Mouse (Mus musculus) liver, adult 2 months (tissue): ENCODE measurements at regions not wholly inside any gene's neighbourhood (a gene's known extent, or its start where the extent isn't known, plus 50 kb on each side); places are given as distances from the start of the nearest gene placed in this dataset.

ENCODE experiments used
- DNase-seq: peaks from one replicate; pipeline ENCODE4 v3.0.0-alpha.2; 2011; ENCODE audit warnings: low read depth, low spot score; ENCODE audit errors: extremely low read depth
- H3K27ac ChIP-seq: fragments of 200-500 bp; replicated peaks from 2 replicates; pipeline ENCODE4 v1.5.1; 2012; ENCODE audit warnings: low read depth, mild to moderate bottlenecking, control low read depth, inconsistent platforms, low read length; ENCODE audit not compliant: insufficient read depth
- H3K27me3 ChIP-seq: fragments of 200-500 bp; 2 replicates; pipeline ENCODE4 v1.6.1; 2012; ENCODE audit warnings: mild to moderate bottlenecking, moderate library complexity, low read length, inconsistent platforms; ENCODE audit not compliant: control insufficient read depth, insufficient read depth
- H3K36me3 ChIP-seq: fragments of 200-500 bp; 2 replicates; pipeline ENCODE4 v1.6.1; 2012; ENCODE audit warnings: low read length, inconsistent platforms; ENCODE audit not compliant: control insufficient read depth, insufficient read depth
- H3K4me1 ChIP-seq: fragments of 200-500 bp; 2 replicates; pipeline ENCODE4 v1.6.1; 2011; ENCODE audit warnings: low read length; ENCODE audit not compliant: control insufficient read depth, insufficient read depth
- H3K4me3 ChIP-seq: fragments of 200-500 bp; 2 replicates; pipeline ENCODE4 v1.5.1; 2011; ENCODE audit warnings: low read depth, mild to moderate bottlenecking, control low read depth, low read length, moderate library complexity; ENCODE audit not compliant: insufficient read depth
- H3K79me2 ChIP-seq: fragments of 200-500 bp; 2 replicates; pipeline ENCODE4 v1.6.1; 2012; ENCODE audit warnings: inconsistent platforms, mild to moderate bottlenecking, low read length, moderate library complexity; ENCODE audit not compliant: control insufficient read depth, insufficient read depth
- H3K9ac ChIP-seq: fragments of 200-500 bp; 2 replicates; pipeline ENCODE4 v1.6.1; 2012; ENCODE audit warnings: low read depth, mild to moderate bottlenecking, control low read depth, inconsistent platforms, low read length
- CTCF ChIP-seq: fragments of 200-500 bp; IDR thresholded peaks from 2 replicates; pipeline ENCODE4 v1.5.1; 2011; ENCODE audit warnings: low read depth, low read length, control low read depth
- POLR2A ChIP-seq: fragments of 200-500 bp; IDR thresholded peaks from 2 replicates; pipeline ENCODE4 v1.6.1; 2011; ENCODE audit warnings: low read length, control low read depth; ENCODE audit not compliant: insufficient read depth; ENCODE audit errors: extremely low read depth
- WGBS: fragments of 180-500 bp; shearing (Covaris S2); methylation state at CpG from one replicate; pipeline ENCODE4 v1.1.7; 2018; 5-methylcytosine and 5-hydroxymethylcytosine counted together

DNA sequence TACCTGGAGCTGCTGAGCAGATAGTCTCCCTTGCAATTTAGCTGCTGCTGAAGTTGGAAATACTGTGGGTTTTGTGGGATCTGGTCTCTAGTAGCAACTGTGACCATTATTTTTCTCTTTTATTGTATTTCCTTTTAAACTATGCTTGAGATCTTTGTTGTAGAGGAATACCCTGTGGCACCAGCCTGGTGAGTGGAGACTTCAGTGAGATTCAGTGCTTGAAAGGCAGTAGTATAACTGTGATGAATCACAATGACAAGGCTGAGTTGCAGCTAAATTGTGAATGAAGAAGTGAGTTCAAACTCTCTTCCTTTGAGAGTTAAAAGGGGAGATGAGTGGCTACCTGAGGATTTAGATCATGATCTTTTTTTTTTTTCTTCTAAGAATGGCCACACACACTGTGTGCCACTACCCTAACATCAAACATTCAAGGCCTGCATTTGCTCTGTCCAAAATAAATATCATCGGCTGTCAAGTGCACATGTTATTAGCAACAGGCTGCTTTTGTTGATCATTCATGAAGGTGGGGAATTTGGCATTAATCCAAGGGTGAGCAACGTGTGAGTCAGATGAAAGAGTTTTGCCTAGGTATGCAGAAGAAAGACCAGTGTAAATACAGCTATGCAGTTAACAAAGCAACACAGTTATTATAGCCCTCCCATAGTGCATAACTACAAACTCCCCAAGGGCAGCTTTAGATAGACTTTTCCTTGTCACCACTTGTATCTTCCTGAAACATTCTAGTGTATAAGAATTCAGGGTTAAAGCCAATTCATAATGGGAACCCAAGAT, 1395.2 kb upstream of the Zeb2 start:
- no peaks in the 10 kb centered on the region for H3K79me2 ChIP-seq
- no peaks in the 10 kb centered on the region for H3K36me3 ChIP-seq
- no peak overlapping the region for H3K4me3 ChIP-seq
- no peak for DNase-seq
- no peak overlapping the region for H3K9ac ChIP-seq
- H3K27me3 ChIP-seq, result no peaks in the 10 kb centered on the region
- H3K27ac ChIP-seq, result no peak overlapping the region
- WGBS, result 41% methylated on average over 2 of the region's 2 CpGs
- TF ChIP-seq POLR2A, result no peak
- TF ChIP-seq CTCF, result no peak
- H3K4me1 ChIP-seq, result no peaks in the 10 kb centered on the region

DNA sequence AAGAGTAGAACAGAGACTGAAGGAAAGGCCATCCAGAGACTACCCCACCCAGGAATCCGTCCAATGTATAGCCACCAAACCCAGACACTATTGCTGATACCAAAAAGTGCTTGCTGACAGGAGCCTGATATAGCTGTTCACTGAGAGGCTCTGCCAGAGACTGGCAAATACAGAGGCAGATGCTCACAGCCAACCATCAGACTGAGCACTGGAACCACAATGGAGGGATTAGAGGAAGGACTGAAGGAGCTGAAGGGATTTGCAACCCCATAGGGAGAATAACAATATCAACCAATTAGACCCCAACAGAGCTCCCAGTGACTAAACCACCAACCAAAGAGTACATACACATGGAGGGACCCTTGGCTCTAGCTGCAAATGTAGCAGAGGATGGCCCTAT, 1389.8 kb upstream of the Zeb2 start:
- TF ChIP-seq CTCF (no peak), POLR2A (no peak)
- Histone ChIP-seq H3K36me3 (no peaks in the 10 kb centered on the region), H3K4me1 (no peaks in the 10 kb centered on the region), H3K27me3 (no peaks in the 10 kb centered on the region), H3K9ac (no peak overlapping the region), H3K27ac (no peak overlapping the region), H3K4me3 (no peak overlapping the region), H3K79me2 (no peaks in the 10 kb centered on the region)
- 60% methylated on average over 1 of the region's 1 CpGs for WGBS
- no peak for DNase-seq

DNA sequence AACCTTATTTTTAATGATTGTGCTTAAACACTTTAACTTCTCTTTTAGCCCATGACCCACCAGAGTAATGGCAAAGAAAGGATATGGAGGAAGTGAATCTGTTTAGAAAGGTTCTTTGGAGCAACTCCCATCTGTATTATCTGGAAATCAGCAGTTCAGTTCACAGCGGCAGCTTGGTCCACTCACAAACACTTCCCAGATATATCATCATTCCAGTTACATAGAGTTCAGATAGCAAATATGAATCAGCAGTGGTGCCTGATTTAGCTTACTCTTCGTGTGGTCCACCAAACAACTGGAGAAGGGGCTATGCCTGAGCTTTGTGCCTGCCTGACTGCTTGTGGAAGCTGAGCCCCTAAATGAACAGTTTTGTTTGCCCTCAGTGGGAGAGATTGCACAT, 1385.9 kb upstream of the Zeb2 start:
- no peaks in the 10 kb centered on the region for H3K36me3 ChIP-seq
- H3K9ac ChIP-seq, result no peak overlapping the region
- H3K79me2 ChIP-seq, result no peaks in the 10 kb centered on the region
- H3K27me3 ChIP-seq, result no peaks in the 10 kb centered on the region
- no peak overlapping the region for H3K4me3 ChIP-seq
- WGBS, result 71% methylated on average over 2 of the region's 2 CpGs
- TF ChIP-seq CTCF, result no peak
- no peak for TF ChIP-seq POLR2A
- no peaks in the 10 kb centered on the region for H3K4me1 ChIP-seq
- no peak for DNase-seq
- no peak overlapping the region for H3K27ac ChIP-seq

DNA sequence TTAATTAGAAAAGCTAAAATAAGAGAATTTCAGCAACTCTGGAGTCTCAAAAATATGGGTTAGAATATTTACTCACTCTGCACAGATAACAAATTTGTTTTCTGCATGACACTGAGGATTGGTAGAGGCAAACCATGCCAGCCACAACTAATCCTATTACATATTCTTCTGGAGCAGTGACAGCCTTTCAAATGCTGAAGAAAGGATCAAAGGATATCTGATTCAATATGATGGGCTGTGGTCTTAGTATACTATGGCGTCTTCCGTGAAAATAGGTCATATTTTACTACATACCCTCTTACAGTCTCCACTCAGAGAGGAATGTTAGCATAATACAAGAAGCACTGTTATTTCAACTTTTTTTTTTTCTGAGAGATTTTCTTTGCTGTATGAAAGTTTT, 1375.1 kb upstream of the Zeb2 start:
- Histone ChIP-seq H3K27ac (no peak overlapping the region), H3K4me1 (no peaks in the 10 kb centered on the region), H3K36me3 (no peaks in the 10 kb centered on the region), H3K9ac (no peak overlapping the region), H3K4me3 (no peak overlapping the region), H3K79me2 (no peaks in the 10 kb centered on the region), H3K27me3 (no peaks in the 10 kb centered on the region)
- WGBS, result 82% methylated on average over 2 of the region's 2 CpGs
- no peak for DNase-seq
- TF ChIP-seq CTCF, result no peak
- no peak for TF ChIP-seq POLR2A

DNA sequence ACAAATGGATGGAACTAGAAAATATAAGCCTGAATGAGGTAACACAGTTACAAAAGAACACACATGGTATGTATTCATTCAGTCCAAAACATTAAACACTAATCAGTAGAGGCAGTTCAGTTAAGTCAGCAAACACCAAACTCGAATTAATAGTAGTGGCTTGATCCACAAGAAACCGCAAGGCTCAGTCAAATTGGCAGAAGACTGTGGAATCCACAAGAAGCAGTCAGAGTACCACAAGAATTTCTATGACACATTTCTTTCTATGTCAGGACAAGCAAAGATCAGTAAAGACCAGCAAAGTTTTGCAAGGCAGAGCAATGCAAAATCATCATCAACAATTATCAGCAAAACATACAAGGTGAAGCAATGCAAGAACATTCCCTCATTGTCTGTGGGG, 1373.9 kb upstream of the Zeb2 start:
- no peak for DNase-seq
- TF ChIP-seq POLR2A, result no peak
- no peak for TF ChIP-seq CTCF
- Histone ChIP-seq H3K36me3 (no peaks in the 10 kb centered on the region), H3K4me3 (no peak overlapping the region), H3K27ac (no peak overlapping the region), H3K27me3 (no peaks in the 10 kb centered on the region), H3K79me2 (no peaks in the 10 kb centered on the region), H3K9ac (no peak overlapping the region), H3K4me1 (no peaks in the 10 kb centered on the region)
- WGBS, result 89% methylated on average over 2 of the region's 2 CpGs

DNA sequence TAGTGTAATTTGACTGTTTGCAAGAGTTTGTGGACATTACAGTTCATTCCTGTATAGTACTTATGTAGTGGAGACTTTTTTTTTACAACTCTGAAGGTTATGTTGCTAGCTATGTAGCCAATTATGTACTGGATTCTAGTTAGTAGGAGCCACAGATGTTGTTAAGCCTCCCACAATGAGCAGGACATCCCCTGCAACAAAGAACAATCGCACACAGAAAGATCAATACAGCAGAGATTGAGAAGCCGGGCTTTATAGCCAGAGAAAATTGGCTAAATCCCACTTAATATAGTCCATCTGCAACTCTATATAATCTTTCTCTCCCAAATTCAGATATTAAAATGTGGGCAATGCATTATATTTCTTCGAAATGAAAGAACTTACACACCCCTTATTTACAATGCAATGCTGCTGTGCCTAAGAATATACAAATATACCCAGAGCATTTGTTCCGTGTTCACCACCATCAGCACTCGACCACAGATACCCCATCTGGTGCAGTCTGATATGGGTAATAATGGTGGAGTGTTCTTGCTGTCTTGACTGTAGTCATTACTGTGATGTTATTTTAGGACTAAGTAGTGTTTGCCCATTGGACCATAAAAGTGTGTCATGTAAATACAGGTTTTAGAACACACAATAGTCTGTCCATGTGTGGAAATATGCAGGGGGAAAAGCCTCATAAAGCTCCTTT, 1351.9 kb upstream of the Zeb2 start:
- H3K4me1 ChIP-seq, result no peaks in the 10 kb centered on the region
- H3K27ac ChIP-seq, result no peak overlapping the region
- DNase-seq, result no peak
- no peaks in the 10 kb centered on the region for H3K79me2 ChIP-seq
- H3K9ac ChIP-seq, result no peak overlapping the region
- no peak overlapping the region for H3K4me3 ChIP-seq
- 83% methylated on average over 5 of the region's 5 CpGs for WGBS
- H3K27me3 ChIP-seq, result no peaks in the 10 kb centered on the region
- TF ChIP-seq CTCF, result no peak
- TF ChIP-seq POLR2A, result no peak
- H3K36me3 ChIP-seq, result no peaks in the 10 kb centered on the region
